Mouse (Mus musculus) liver, embryonic 11.5 days (tissue): ENCODE measurements around the gene Sds. TPM values are rescaled to one million over a fixed set of nuclear protein-coding genes. Genes with fewer than 3 reads are reported as not detected.

ENCODE experiments used
- ATAC-seq: fragments of 200-750 bp; cut with Nextera tagmentation; replicated peaks from 2 replicates; pipeline ENCODE4 v1.8.0; 2017; ENCODE audit warnings: moderate number of reproducible peaks, mild to moderate bottlenecking, moderate TSS enrichment, moderate library complexity; ENCODE audit not compliant: low FRiP score
- DNase-seq: peaks from one replicate; pipeline ENCODE4 v3.0.0-alpha.2; 2017; ENCODE audit warnings: low spot score
- H3K27ac ChIP-seq: fragments of 300-500 bp; sonication (generic); 2 replicates; pipeline ENCODE4 v1.5.1; 2014; ENCODE audit warnings: mild to moderate bottlenecking, low read depth, low read length, control low read depth
- H3K27me3 ChIP-seq: fragments of 300-500 bp; sonication (generic); replicated peaks from 2 replicates; pipeline ENCODE4 v1.6.1; 2014; ENCODE audit warnings: low read length, mixed read lengths; ENCODE audit not compliant: control insufficient read depth, insufficient read depth
- H3K36me3 ChIP-seq: fragments of 300-500 bp; sonication (generic); 2 replicates; pipeline ENCODE4 v1.6.1; 2014; ENCODE audit warnings: mild to moderate bottlenecking, low read length, moderate library complexity, mixed read lengths; ENCODE audit not compliant: control insufficient read depth, insufficient read depth
- H3K4me1 ChIP-seq: fragments of 300-500 bp; sonication (generic); replicated peaks from 2 replicates; pipeline ENCODE4 v1.6.1; 2014; ENCODE audit warnings: low read length, mixed read lengths; ENCODE audit not compliant: control insufficient read depth, insufficient read depth
- H3K4me2 ChIP-seq: fragments of 300-500 bp; sonication (generic); 2 replicates; pipeline ENCODE4 v1.6.1; 2014; ENCODE audit warnings: mild to moderate bottlenecking, control low read depth, moderate library complexity
- H3K4me3 ChIP-seq: fragments of 300-500 bp; sonication (generic); 2 replicates; pipeline ENCODE4 v1.5.1; 2014; ENCODE audit warnings: low read depth, low read length, control low read depth
- H3K9ac ChIP-seq: fragments of 300-500 bp; sonication (generic); 2 replicates; pipeline ENCODE4 v1.6.1; 2014; ENCODE audit warnings: low read depth, low read length, control low read depth
- H3K9me3 ChIP-seq: fragments of 300-500 bp; sonication (generic); 2 replicates; pipeline ENCODE4 v1.6.1; 2016; ENCODE audit warnings: low read length, inconsistent platforms, mixed read lengths; ENCODE audit not compliant: control insufficient read depth
- WGBS: fragments of 180-500 bp; shearing (Covaris S2); extraction: QIAGEN DNeasy Blood & Tissue Kit; methylation state at CpG from one replicate; pipeline ENCODE4 v1.1.7; 2014; 5-methylcytosine and 5-hydroxymethylcytosine counted together
- polyA plus RNA-seq: library from polyadenylated mRNA; unstranded; fragments of >200 nt; fragmentation: Nextera tagmentation; extraction: Ambion mirVana; gene quantifications from 2 replicates; pipeline ENCODE4 v1.2.1, GENCODE M21; 2014

Sds gene
- polyA plus RNA-seq, 1 experiment from 2014 or later = not detected

DNA sequence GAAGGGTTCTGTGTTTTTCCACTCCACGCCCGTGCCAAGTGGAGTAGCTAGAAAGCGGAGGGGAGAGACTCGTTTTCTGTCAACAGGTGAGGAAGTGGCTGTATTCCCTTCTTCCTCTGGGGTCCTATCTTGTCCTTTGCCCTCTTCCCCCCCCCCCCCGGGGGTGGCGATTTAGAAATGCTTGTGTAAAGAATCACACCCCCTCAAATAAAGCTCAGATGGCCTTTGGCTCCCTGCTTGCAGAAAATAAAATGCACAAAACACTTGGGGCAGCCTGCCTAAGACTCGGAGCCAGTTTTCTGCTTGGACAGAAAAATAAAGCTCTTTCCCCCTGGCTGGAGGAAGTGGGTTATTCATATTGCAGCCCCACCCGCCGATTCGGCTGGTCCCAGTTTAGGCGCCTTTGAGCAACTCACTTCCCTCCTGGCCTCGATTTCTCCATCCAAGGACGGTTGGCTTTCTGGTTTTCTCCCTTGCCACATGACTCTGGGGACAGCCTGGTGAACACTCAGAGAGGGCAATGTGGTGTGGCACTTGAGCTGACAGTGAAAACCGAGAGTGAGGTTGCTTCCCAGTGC, 35.4 kb downstream of the Sds start:
- H3K27me3 ChIP-seq = no peaks in the 10 kb centered on the region
- H3K36me3 ChIP-seq = no peaks in the 10 kb centered on the region
- peak overlapping the region; percentile 62 for H3K4me3 ChIP-seq
- H3K9me3 ChIP-seq = no peaks in the 10 kb centered on the region
- H3K27ac ChIP-seq = no peak overlapping the region
- ATAC-seq (no peak), DNase-seq (no peak)
- WGBS = 13% methylated on average over 14 of the region's 14 CpGs
- H3K4me2 ChIP-seq = peak overlapping the region; percentile 91
- H3K9ac ChIP-seq = peak overlapping the region; percentile 62
- peaks cover 20% of the 10 kb centered on the region; the same call in 1 of the 2 replicates for H3K4me1 ChIP-seq

DNA sequence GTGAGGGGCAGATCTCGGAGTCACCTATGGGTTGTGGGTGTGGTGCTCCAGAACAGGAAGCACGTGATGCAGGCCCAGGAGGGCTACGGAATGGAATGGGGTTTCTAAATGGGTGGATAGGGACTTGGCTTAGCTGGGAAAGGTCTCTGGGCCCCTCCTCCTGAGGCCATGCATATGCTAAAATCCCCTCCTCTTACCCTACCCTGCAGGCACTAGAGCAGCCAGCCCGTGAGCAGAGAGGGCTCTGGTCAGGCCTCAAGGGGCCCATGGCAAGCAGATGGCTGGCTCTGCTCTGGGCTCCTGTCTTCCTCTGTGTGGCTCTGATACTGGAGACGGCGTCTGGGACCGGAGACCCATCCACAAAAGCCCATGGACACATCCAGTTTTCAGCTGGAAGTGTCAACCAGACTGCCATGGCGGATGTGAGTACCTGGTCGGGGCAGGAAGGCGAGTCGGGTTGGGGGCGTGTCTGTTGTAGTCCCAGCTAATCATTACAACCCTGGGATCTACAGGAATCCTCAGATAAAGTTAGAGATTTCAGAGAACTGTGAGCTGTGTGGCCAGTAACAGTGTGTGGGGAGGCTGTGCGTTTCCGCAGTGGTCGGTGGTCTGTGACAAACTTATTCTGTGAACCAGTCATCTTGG, 36.7 kb downstream of the Sds start:
- Histone ChIP-seq H3K4me1 (peaks cover 20% of the 10 kb centered on the region), H3K4me2 (peak overlapping the region; percentile 33), H3K4me3 (no peak overlapping the region), H3K9ac (no peak overlapping the region), H3K27me3 (no peaks in the 10 kb centered on the region), H3K36me3 (no peaks in the 10 kb centered on the region), H3K9me3 (no peaks in the 10 kb centered on the region), H3K27ac (no peak overlapping the region)
- no peak for DNase-seq
- 54% methylated on average over 15 of the region's 15 CpGs for WGBS
- no peak for ATAC-seq

DNA sequence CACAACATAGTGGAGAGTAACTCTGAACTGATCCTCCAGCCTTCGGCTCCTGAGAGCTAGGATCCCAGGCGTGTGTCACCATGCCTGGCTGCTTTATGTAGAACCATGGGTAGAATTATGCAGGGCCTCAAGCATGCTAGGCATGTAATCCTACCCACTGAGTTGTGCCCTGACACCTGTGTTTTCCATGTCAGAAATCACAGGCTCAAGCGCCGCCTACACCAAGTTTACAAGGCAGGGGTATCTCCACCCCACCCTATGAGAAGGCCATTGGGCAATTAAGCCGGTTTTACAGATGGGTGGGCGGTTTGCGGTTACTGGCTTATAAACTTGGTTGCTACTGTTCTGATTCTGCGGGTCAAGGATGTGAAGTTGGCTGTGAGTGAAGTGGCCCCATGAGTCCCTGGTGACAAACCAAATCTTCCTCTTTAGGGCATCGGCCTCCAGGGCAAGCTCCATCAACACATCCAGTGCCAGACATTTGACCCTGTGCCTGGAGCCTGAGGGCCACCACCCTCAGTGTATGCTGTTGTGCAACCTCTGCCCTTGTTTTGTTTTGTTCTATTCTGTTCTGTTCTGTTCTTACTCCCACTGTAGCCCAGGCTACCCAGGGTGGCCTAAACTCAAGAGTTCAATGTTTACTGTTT, 37.8 kb downstream of the Sds start:
- 88% methylated on average over 9 of the region's 9 CpGs for WGBS
- no peaks in the 10 kb centered on the region for H3K27me3 ChIP-seq
- no peak overlapping the region for H3K27ac ChIP-seq
- H3K4me2 ChIP-seq = no peak overlapping the region
- H3K36me3 ChIP-seq = no peaks in the 10 kb centered on the region
- no peak for ATAC-seq
- H3K4me3 ChIP-seq = no peak overlapping the region
- H3K9ac ChIP-seq = no peak overlapping the region
- H3K4me1 ChIP-seq = peaks cover 20% of the 10 kb centered on the region
- DNase-seq = no peak
- H3K9me3 ChIP-seq = no peaks in the 10 kb centered on the region

DNA sequence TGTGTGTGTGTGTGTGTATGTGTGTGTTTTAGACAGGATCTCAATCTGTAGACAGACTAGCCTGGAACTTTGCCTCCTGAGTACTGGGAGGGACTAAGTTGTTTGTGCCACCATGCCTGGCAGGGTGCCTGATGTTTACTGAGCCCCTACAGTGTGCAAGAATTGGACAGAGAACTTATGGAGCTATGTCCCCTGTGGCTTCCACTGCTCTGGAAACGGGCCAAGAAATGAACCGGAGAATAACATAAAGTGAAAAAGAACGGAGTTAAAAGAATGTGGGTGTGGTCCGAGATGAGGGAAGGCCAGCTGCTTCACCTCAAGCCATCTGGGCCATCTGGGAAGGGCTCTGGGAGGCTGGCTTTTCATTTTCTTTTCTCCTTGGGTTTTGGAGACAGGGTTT, 38.4 kb downstream of the Sds start:
- WGBS = 62% methylated on average over 4 of the region's 4 CpGs
- H3K27ac ChIP-seq = no peak overlapping the region
- no peak overlapping the region for H3K4me2 ChIP-seq
- ATAC-seq = no peak
- H3K27me3 ChIP-seq = no peaks in the 10 kb centered on the region
- H3K4me3 ChIP-seq = no peak overlapping the region
- peaks cover 20% of the 10 kb centered on the region for H3K4me1 ChIP-seq
- DNase-seq = no peak
- H3K9me3 ChIP-seq = no peaks in the 10 kb centered on the region
- H3K9ac ChIP-seq = no peak overlapping the region
- no peaks in the 10 kb centered on the region for H3K36me3 ChIP-seq

DNA sequence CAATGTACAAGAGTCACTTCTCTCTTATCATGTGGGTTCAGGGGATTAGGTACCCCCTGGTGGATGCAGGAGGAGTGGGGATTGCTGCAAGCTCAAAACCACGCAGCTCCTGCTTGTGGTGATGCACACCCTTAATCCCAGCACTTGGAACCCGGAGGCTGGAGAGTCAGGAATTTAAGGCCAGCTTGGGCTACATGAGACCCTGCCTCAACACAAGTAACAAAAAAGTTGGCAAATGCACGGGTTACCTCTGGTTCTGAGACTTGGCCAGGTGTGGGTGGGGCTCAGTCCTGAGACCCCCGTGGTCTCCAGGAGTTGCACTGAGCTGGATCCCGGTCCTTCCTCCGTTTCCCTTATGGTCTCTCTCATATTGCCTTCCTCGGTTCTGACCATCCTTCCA, 39.1 kb downstream of the Sds start:
- WGBS = 75% methylated on average over 7 of the region's 7 CpGs

DNA sequence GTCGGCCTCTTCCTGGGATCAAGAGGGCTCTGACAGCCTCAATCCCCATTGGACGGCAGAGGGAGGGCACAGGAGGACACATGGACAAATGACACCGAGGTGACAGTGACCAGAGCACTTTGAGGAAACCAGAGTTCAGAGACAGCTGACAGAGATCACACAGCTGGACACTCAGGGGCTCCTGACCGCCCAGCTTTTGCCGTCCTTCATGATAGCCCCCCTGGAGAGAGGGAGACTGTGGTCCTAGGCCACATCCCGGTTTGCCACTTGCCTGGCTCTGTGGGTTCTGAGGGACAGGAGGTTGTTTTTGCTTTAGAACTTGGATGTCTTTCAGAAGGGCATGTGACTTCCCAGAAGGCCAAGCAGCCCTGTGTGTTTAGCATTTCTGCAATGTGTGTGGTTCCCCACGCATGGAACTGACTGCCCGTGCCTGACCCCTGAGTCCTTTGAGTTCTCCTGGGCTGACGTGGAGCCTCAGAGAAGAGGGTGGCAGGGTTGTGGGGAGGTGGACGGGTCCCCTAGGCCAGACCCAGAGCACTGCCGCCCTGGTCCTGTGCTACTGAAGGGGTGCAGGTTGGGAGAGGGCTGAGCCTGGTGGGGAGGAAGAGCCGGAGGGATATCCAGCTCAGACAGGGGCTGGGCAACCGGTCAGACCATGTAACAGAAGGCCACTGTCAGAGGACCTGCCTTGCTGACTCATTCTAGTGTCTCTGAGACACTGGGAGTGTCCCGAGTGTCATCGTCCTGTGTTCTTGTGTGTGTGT, 40.1 kb downstream of the Sds start:
- 55% methylated on average over 15 of the region's 15 CpGs for WGBS
- Histone ChIP-seq H3K27ac (no peak overlapping the region), H3K4me2 (no peak overlapping the region), H3K4me1 (peaks cover 15% of the 10 kb centered on the region), H3K9me3 (no peaks in the 10 kb centered on the region), H3K27me3 (no peaks in the 10 kb centered on the region), H3K36me3 (no peaks in the 10 kb centered on the region), H3K9ac (no peak overlapping the region), H3K4me3 (no peak overlapping the region)
- ATAC-seq (peak; percentile 30; the same call in 1 of the 2 replicates), DNase-seq (no peak)

More for the DNA sequence above, 39.1 kb downstream of the Sds start:
- Histone ChIP-seq H3K9me3 (no peaks in the 10 kb centered on the region), H3K36me3 (no peaks in the 10 kb centered on the region), H3K4me2 (no peak overlapping the region), H3K27ac (no peak overlapping the region), H3K27me3 (no peaks in the 10 kb centered on the region), H3K4me3 (no peak overlapping the region), H3K9ac (no peak overlapping the region), H3K4me1 (peaks cover 19% of the 10 kb centered on the region)
- no peak for ATAC-seq
- no peak for DNase-seq

DNA sequence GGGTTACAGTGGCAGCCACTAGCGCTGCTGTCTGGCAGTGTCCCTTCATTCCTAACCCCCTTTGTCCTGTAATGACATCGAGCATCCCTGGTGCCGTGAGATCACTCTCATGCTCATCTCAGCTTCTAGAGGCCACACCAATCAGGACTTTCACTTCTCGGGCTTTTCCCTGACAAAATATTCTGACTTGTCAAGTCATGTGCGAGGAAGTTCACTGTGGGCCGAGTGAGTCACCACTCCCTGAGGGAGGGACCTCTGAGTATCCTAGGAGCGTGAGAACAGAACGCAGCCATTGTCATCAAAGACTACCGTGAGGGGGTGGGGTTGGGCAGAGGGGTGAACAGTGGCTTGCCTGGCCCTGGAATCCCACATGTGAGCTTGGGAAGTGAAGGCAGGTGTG, 41.2 kb downstream of the Sds start:
- Histone ChIP-seq H3K9ac (no peak overlapping the region), H3K27ac (no peak overlapping the region)

DNA sequence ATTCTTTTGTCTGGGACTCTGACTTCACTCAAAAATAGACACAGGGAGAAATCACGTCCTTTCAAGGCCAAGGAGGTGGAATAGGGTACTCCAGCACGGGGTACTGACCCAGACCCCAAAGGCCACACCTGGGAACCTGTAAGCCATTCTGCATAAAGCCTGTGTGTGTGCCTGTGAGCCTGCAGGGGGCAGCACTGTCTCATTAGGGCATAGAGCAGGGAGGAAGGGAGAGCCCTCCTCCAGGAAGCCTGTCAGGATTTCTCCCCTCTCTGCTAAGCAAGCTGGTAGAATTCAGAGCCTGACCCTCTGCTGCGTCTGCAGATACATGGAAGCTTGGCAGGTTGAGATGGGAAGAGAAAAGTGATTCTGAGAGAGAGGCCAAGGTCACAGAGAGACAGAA, 46.3 kb downstream of the Sds start:
- Histone ChIP-seq H3K4me1 (peaks cover 9% of the 10 kb centered on the region; the same call in 1 of the 2 replicates), H3K4me3 (no peak overlapping the region), H3K9ac (no peak overlapping the region), H3K4me2 (no peak overlapping the region), H3K27ac (no peak overlapping the region), H3K36me3 (no peaks in the 10 kb centered on the region; the same call in 1 of the 2 replicates), H3K27me3 (no peaks in the 10 kb centered on the region), H3K9me3 (no peaks in the 10 kb centered on the region)
- 76% methylated on average over 3 of the region's 3 CpGs for WGBS
- DNase-seq = no peak
- no peak for ATAC-seq

More for the DNA sequence above, 41.2 kb downstream of the Sds start:
- H3K4me2 ChIP-seq = no peak overlapping the region
- peaks cover 11% of the 10 kb centered on the region for H3K4me1 ChIP-seq
- H3K36me3 ChIP-seq = no peaks in the 10 kb centered on the region
- no peak for ATAC-seq
- no peak overlapping the region for H3K4me3 ChIP-seq
- DNase-seq = no peak
- 63% methylated on average over 9 of the region's 9 CpGs for WGBS
- no peaks in the 10 kb centered on the region for H3K27me3 ChIP-seq
- H3K9me3 ChIP-seq = no peaks in the 10 kb centered on the region
